Mouse (Mus musculus) liver, embryonic 14.5 days (tissue): ENCODE results near the gene Lrrc32.

Experiments
- CTCF ChIP-seq: IDR thresholded peaks from 2 replicates; pipeline ENCODE4 v1.5.1; 2016; ENCODE audit warnings: antibody characterized with exemption, low read depth, control low read depth
- EP300 ChIP-seq: IDR thresholded peaks from 2 replicates; pipeline ENCODE4 v1.6.1; 2016; ENCODE audit warnings: antibody characterized with exemption, low read depth

DNA sequence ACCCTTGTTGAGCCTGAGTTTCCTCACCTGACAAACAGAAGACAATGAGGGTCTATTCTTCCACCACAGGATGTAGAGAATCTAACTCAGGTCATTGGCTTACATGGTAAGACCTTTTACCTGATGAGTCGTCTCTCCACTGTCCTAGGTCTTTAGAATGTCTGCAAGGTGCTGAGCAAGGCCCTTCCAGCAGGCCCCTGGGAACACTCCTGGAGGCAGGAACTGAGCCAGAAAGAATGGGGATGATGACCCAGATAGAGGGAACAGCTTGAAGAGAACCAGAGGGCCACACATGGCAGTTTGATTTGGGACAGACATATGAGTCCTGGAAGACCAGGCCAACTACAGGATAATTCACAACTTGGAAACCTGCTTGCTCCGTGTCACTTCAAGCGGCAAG, 53.2 kb downstream of the Lrrc32 start:
- TF ChIP-seq CTCF, result no peak
- no peak for TF ChIP-seq EP300
